Mouse (Mus musculus) limb, embryonic 14.5 days (tissue): ENCODE results near the gene Gfral. TPM values are rescaled to one million over a fixed set of nuclear protein-coding genes. Genes with fewer than 3 reads are reported as not detected.
A peak's percentile ranks its signal among the peaks of the same experiment; 100 is the strongest.

Experiments used
- ATAC-seq: fragments of 200-750 bp; cut with Nextera tagmentation; 2 replicates; pipeline ENCODE4 v1.8.0; 2017; ENCODE audit warnings: low read depth, moderate number of reproducible peaks, moderate TSS enrichment; ENCODE audit not compliant: low FRiP score
- DNase-seq: peaks from one replicate; pipeline ENCODE4 v3.0.0-alpha.2; 2015; ENCODE audit warnings: low spot score
- H3K27ac ChIP-seq: fragments of 300-500 bp; sonication (generic); replicated peaks from 2 replicates; pipeline ENCODE4 v1.5.1; 2014; ENCODE audit warnings: low read depth, mild to moderate bottlenecking, low read length, moderate library complexity, mixed read lengths
- H3K27me3 ChIP-seq: fragments of 300-500 bp; sonication (generic); 2 replicates; pipeline ENCODE4 v1.6.1; 2014; ENCODE audit warnings: low read length, mixed read lengths; ENCODE audit not compliant: control insufficient read depth, insufficient read depth
- H3K36me3 ChIP-seq: fragments of 300-500 bp; sonication (generic); 2 replicates; pipeline ENCODE4 v1.6.1; 2014; ENCODE audit warnings: mild to moderate bottlenecking, low read length, moderate library complexity, mixed read lengths; ENCODE audit not compliant: control insufficient read depth, insufficient read depth
- H3K4me1 ChIP-seq: fragments of 300-500 bp; sonication (generic); 2 replicates; pipeline ENCODE4 v1.6.1; 2014; ENCODE audit warnings: antibody characterized with exemption, low read length, mixed read lengths; ENCODE audit not compliant: control insufficient read depth, insufficient read depth
- H3K4me2 ChIP-seq: fragments of 300-500 bp; sonication (generic); replicated peaks from 2 replicates; pipeline ENCODE4 v1.6.1; 2014; ENCODE audit warnings: low read depth, mild to moderate bottlenecking, low read length, moderate library complexity; ENCODE audit not compliant: severe bottlenecking
- H3K4me3 ChIP-seq: fragments of 300-500 bp; sonication (generic); replicated peaks from 2 replicates; pipeline ENCODE4 v1.5.1; 2014; ENCODE audit warnings: low read length
- H3K9ac ChIP-seq: fragments of 300-500 bp; sonication (generic); 2 replicates; pipeline ENCODE4 v1.6.1; 2014; ENCODE audit warnings: mild to moderate bottlenecking, low read depth, low read length, moderate library complexity; ENCODE audit not compliant: severe bottlenecking
- H3K9me3 ChIP-seq: fragments of 300-500 bp; sonication (generic); 2 replicates; pipeline ENCODE4 v1.6.1; 2016; ENCODE audit warnings: low read length; ENCODE audit not compliant: control insufficient read depth
- POLR2A ChIP-seq: fragments of 200-500 bp; IDR thresholded peaks from 2 replicates; pipeline ENCODE4 v1.8.0; 2012; ENCODE audit warnings: inconsistent platforms, mild to moderate bottlenecking, moderate library complexity, borderline replicate concordance; ENCODE audit not compliant: insufficient read depth, insufficient read length; ENCODE audit errors: extremely low read depth
- WGBS: fragments of 180-500 bp; shearing (Covaris S2); extraction: QIAGEN DNeasy Blood & Tissue Kit; methylation state at CpG from one replicate; pipeline ENCODE4 v1.1.7; 2014; 5-methylcytosine and 5-hydroxymethylcytosine counted together
- polyA plus RNA-seq, 2 experiments: library from polyadenylated mRNA; depleted of rRNA in 1 of 2; stranded (reverse) in 1 of 2; unstranded in 1 of 2; fragments of >200 nt; fragmentation: Nextera tagmentation in 1 of 2; extraction: Ambion mirVana in 1 of 2; gene quantifications; 2 replicates each; pipeline versions ENCODE4 v1.2.1 to v1.2.3; 2012 to 2014

Gene Gfral
- polyA plus RNA-seq, 2 experiments, result not detected

GRCm38 (mm10) chr9:76168355-76168754 is 45.1 kb downstream of the Gfral start:
- Histone ChIP-seq H3K9ac (no peak overlapping the region), H3K9me3 (no peaks in the 10 kb centered on the region), H3K36me3 (no peaks in the 10 kb centered on the region), H3K4me2 (no peak overlapping the region), H3K4me3 (no peak overlapping the region), H3K27ac (no peak overlapping the region), H3K27me3 (no peaks in the 10 kb centered on the region), H3K4me1 (peaks cover 3% of the 10 kb centered on the region; the same call in 1 of the 2 replicates)
- ATAC-seq (no peak), DNase-seq (peak; percentile 9)
- whole genome bisulfite sequencing, result 51% methylated on average over 3 of the region's 3 CpGs
- no peak for TF ChIP-seq POLR2A

GRCm38 (mm10) chr9:76162446-76162845 is 51.0 kb downstream of the Gfral start:
- Histone ChIP-seq H3K4me1 (peaks cover 3% of the 10 kb centered on the region; the same call in 1 of the 2 replicates), H3K9ac (no peak overlapping the region), H3K27ac (no peak overlapping the region), H3K27me3 (no peaks in the 10 kb centered on the region), H3K4me3 (no peak overlapping the region), H3K9me3 (no peaks in the 10 kb centered on the region), H3K36me3 (no peaks in the 10 kb centered on the region), H3K4me2 (no peak overlapping the region)
- no peak for TF ChIP-seq POLR2A
- DNase-seq (no peak), ATAC-seq (no peak)
- WGBS, result 65% methylated on average over 8 of the region's 8 CpGs

- Histone ChIP-seq H3K36me3 (no peaks in the 10 kb centered on the region), H3K4me2 (no peak overlapping the region), H3K4me3 (no peak overlapping the region), H3K9me3 (no peaks in the 10 kb centered on the region), H3K27ac (no peak overlapping the region), H3K9ac (no peak overlapping the region), H3K4me1 (no peaks in the 10 kb centered on the region), H3K27me3 (no peaks in the 10 kb centered on the region)
- WGBS, result 64% methylated on average over 3 of the region's 3 CpGs
- no peak for ATAC-seq
- TF ChIP-seq POLR2A, result no peak
- no peak for DNase-seq
Measured at GRCm38 (mm10) chr9:76145593-76145992, 67.9 kb downstream of the Gfral start.

- 0 out of 2 replicates have a peak, but pooled peaks cover 6% of the 10 kb centered on the region for H3K4me1 ChIP-seq
- no peaks in the 10 kb centered on the region for H3K27me3 ChIP-seq
- no peak overlapping the region for H3K4me2 ChIP-seq
- TF ChIP-seq POLR2A, result no peak
- no peaks in the 10 kb centered on the region for H3K36me3 ChIP-seq
- H3K9ac ChIP-seq, result no peak overlapping the region
- no peak overlapping the region for H3K27ac ChIP-seq
- ATAC-seq (peak; percentile 41; the same call in 1 of the 2 replicates), DNase-seq (peak; percentile 86)
- H3K4me3 ChIP-seq, result no peak overlapping the region
- H3K9me3 ChIP-seq, result no peaks in the 10 kb centered on the region
- 68% methylated on average over 3 of the region's 3 CpGs for WGBS
Measured at GRCm38 (mm10) chr9:76138378-76139109, 74.9 kb downstream of the Gfral start.

GRCm38 (mm10) chr9:76134042-76134441 is 79.4 kb downstream of the Gfral start:
- DNase-seq (peak; percentile 42), ATAC-seq (peak; percentile 79)
- Histone ChIP-seq H3K4me3 (no peak overlapping the region), H3K27ac (no peak overlapping the region), H3K4me2 (no peak overlapping the region), H3K4me1 (0 out of 2 replicates have a peak, but pooled peaks cover 6% of the 10 kb centered on the region), H3K9ac (no peak overlapping the region), H3K9me3 (no peaks in the 10 kb centered on the region), H3K36me3 (no peaks in the 10 kb centered on the region), H3K27me3 (no peaks in the 10 kb centered on the region)
- WGBS, result 34% methylated on average over 6 of the region's 6 CpGs
- TF ChIP-seq POLR2A, result no peak
